Mouse (Mus musculus) liver, embryonic 12.5 days (tissue): ENCODE measurements at regions not wholly inside any gene's neighbourhood (a gene's known extent, or its start where the extent isn't known, plus 50 kb on each side); places are given as distances from the start of the nearest gene placed in this dataset.

ENCODE experiments used
- ATAC-seq: fragments of 200-750 bp; cut with Nextera tagmentation; 2 replicates; pipeline ENCODE4 v1.8.0; 2017; ENCODE audit warnings: moderate number of reproducible peaks, mild to moderate bottlenecking, moderate library complexity
- H3K27ac ChIP-seq: fragments of 300-500 bp; sonication (generic); 2 replicates; pipeline ENCODE4 v1.5.1; 2016; ENCODE audit warnings: mild to moderate bottlenecking
- H3K27me3 ChIP-seq: fragments of 300-500 bp; sonication (generic); replicated peaks from 2 replicates; pipeline ENCODE4 v1.6.1; 2016; ENCODE audit warnings: mild to moderate bottlenecking, moderate library complexity
- H3K36me3 ChIP-seq: fragments of 300-500 bp; sonication (generic); 2 replicates; pipeline ENCODE4 v1.6.1; 2016; ENCODE audit warnings: mild to moderate bottlenecking, moderate library complexity
- H3K4me1 ChIP-seq: fragments of 300-500 bp; sonication (generic); 2 replicates; pipeline ENCODE4 v1.6.1; 2016
- H3K4me2 ChIP-seq: fragments of 300-500 bp; sonication (generic); 2 replicates; pipeline ENCODE4 v1.6.1; 2016; ENCODE audit warnings: mild to moderate bottlenecking, moderate library complexity
- H3K4me3 ChIP-seq: fragments of 300-500 bp; sonication (generic); 2 replicates; pipeline ENCODE4 v1.5.1; 2016; ENCODE audit warnings: mild to moderate bottlenecking, moderate library complexity
- H3K9ac ChIP-seq: fragments of 300-500 bp; sonication (generic); 2 replicates; pipeline ENCODE4 v1.6.1; 2016; ENCODE audit warnings: mild to moderate bottlenecking, moderate library complexity
- H3K9me3 ChIP-seq: fragments of 300-500 bp; sonication (generic); replicated peaks from 2 replicates; pipeline ENCODE4 v1.6.1; 2016; ENCODE audit warnings: mild to moderate bottlenecking, moderate library complexity
- WGBS: fragments of 180-500 bp; shearing (Covaris S2); methylation state at CpG from one replicate; pipeline ENCODE4 v1.1.7; 2016; ENCODE audit not compliant: insufficient replicate concordance; 5-methylcytosine and 5-hydroxymethylcytosine counted together

DNA sequence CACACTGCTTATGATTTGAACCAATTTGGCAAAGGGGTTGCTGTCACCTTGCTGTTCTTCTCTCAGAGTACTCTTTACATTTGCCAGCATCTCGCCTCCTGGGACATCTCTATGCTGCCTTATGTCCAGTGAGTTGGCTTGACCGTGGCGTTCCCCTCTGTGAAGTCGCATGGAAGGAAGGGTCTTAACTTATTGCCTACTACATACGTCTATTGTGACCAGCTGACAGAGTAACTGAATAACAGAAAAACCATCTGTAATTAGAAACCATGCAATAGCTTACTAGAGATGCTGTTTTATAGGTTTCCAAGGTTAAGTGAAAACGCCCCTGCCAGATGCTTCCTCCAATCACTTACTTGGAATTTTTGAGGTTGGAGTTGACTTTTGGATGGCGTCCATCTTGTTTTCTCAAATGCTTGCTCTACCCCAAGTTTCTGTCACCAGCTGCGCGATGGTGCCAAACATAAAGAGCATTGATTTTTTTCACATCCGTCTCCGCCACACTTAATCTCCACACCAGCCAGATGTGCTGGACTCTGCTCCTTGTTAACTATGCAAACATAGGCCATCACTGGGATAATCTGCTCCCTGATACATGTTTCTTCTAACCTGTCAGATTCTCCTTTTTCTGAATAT is 241.7 kb upstream of the Nt5e start:
- H3K27ac ChIP-seq: no peak overlapping the region
- no peaks in the 10 kb centered on the region for H3K4me1 ChIP-seq
- no peaks in the 10 kb centered on the region for H3K9me3 ChIP-seq
- no peaks in the 10 kb centered on the region for H3K27me3 ChIP-seq
- no peak for ATAC-seq
- H3K36me3 ChIP-seq: no peaks in the 10 kb centered on the region
- H3K4me2 ChIP-seq: no peak overlapping the region
- 76% methylated on average over 11 of the region's 11 CpGs for WGBS
- no peak overlapping the region for H3K4me3 ChIP-seq
- no peak overlapping the region for H3K9ac ChIP-seq

DNA sequence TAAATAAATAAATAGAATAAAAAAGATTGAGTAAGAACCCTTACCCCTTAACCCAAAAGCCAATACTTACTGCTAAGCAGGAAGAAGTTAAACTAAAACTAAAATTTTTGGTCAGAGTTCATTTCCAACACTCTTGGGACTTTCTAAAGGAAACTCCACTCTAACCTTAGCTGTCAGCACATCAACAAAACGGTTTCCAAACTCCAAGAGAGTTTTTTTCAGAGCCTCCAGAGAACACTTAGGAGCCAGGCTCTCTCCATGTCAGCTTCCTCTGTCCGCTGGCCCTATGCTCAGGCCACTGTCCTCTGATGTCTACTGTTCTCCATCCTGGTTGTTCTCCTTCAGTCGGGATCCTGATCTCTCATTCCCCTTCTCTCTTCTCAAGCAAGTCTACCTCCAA is 241.1 kb upstream of the Nt5e start:
- no peak overlapping the region for H3K4me2 ChIP-seq
- H3K36me3 ChIP-seq: no peaks in the 10 kb centered on the region
- no peak overlapping the region for H3K27ac ChIP-seq
- no peaks in the 10 kb centered on the region for H3K27me3 ChIP-seq
- no peaks in the 10 kb centered on the region for H3K9me3 ChIP-seq
- ATAC-seq: no peak
- H3K9ac ChIP-seq: no peak overlapping the region
- H3K4me3 ChIP-seq: no peak overlapping the region
- no peaks in the 10 kb centered on the region for H3K4me1 ChIP-seq
- 45% methylated on average over 3 of the region's 3 CpGs for WGBS

DNA sequence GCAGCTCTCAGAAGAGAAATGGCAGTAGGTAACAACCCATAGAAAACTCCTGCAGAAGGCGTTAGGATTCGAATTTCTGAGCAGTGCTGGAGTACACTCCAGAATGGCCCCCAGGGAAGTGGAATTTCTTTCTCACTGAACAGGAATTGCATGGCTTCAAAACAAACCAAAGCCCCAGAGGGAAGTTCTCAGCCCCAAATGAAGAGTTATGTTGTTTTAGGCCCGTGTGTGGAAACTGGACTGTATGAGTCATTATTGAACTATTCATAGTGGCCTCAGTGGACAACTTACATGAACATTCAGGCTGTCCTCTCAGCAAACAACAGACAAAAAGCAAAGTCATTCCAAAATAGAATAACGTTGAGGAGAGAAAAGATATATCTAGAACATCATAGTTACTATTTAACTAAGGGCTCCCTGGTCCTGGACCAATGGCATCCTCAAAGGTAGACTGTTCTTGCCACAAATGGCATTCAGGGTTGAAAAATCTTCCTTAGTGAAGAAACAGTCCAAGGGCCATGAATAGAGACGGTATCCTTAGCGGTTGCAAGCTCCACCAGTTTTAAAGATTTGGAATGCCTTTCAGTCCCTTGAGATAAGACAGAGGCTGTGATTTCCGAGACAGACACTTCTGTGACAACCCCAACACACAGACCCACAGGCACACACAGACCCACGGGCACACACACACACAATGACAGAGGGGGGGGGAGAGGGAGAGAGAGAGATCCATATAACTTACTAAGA is 235.0 kb upstream of the Nt5e start:
- no peak overlapping the region for H3K4me3 ChIP-seq
- no peak overlapping the region for H3K27ac ChIP-seq
- 42% methylated on average over 8 of the region's 8 CpGs for WGBS
- no peaks in the 10 kb centered on the region for H3K36me3 ChIP-seq
- H3K9me3 ChIP-seq: no peaks in the 10 kb centered on the region
- H3K9ac ChIP-seq: no peak overlapping the region
- no peaks in the 10 kb centered on the region for H3K27me3 ChIP-seq
- no peak for ATAC-seq
- H3K4me1 ChIP-seq: no peaks in the 10 kb centered on the region
- H3K4me2 ChIP-seq: no peak overlapping the region

DNA sequence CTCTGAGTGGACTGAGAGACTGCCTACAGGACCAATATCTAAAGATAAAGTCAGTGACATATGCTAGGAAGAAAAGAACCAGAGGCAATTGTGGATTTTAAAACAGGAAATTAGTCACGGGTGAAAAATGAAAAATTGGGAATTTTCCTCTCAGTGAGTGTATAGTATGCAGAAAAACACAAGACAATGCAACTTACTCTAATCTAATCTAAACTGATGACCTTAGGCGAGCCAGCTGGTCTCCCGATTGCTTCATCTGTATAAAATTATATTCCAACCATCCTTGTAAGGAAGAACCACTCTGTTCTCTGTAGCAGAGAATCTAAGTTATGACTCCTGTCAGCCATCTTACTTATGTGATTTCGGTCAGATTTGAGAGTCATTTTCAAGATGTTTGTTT is 234.4 kb upstream of the Nt5e start:
- Histone ChIP-seq H3K4me3 (no peak overlapping the region), H3K9ac (no peak overlapping the region), H3K4me1 (no peaks in the 10 kb centered on the region), H3K9me3 (no peaks in the 10 kb centered on the region), H3K4me2 (no peak overlapping the region), H3K27me3 (no peaks in the 10 kb centered on the region), H3K27ac (no peak overlapping the region), H3K36me3 (no peaks in the 10 kb centered on the region)
- no peak for ATAC-seq
- WGBS: 53% methylated on average over 4 of the region's 4 CpGs

DNA sequence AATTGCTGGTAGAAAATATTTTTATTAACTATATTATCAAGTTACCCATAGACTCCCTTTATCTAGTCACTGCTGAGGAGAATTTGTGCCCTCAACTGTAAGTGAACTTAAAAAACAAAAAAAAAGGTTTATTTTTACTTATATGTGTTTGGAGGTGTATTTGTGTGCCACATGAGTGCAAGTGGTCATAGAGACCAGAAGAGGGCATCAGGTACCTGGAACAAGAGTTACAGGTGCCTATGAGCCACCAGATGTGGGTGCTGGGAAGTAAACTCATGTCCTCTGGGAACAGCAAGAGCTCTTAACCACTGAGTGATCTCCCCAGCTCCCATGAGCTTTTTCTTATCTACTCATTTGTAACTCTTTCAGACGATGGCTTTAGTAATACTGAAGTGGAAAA is 213.9 kb upstream of the Nt5e start:
- Histone ChIP-seq H3K9me3 (no peaks in the 10 kb centered on the region), H3K4me1 (no peaks in the 10 kb centered on the region), H3K4me3 (no peak overlapping the region), H3K4me2 (no peak overlapping the region), H3K9ac (no peak overlapping the region), H3K36me3 (no peaks in the 10 kb centered on the region), H3K27ac (no peak overlapping the region), H3K27me3 (no peaks in the 10 kb centered on the region)
- 24% methylated on average over 1 of the region's 1 CpGs for WGBS
- ATAC-seq: no peak

DNA sequence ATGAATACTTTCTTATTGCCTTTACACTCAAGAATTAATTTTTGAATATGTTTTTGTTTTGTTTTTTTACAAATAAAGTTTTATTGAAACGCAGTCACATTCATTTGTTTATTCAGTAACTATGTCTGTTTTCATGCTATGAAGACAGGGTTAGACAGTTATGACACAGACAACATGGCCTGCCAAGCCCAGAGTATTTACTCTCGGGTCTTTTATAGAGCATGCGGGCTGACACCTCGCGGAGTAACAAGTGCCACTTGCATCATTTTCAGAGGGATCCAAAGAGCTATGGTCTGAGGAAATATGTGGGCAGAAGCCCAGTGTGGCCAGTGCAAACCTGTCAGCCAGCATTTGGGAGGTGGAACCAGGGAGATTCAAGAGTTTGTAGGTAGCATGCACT is 206.5 kb upstream of the Nt5e start:
- no peak overlapping the region for H3K4me2 ChIP-seq
- WGBS: 75% methylated on average over 5 of the region's 5 CpGs
- no peaks in the 10 kb centered on the region for H3K9me3 ChIP-seq
- no peaks in the 10 kb centered on the region for H3K36me3 ChIP-seq
- no peak for ATAC-seq
- no peak overlapping the region for H3K9ac ChIP-seq
- no peak overlapping the region for H3K4me3 ChIP-seq
- H3K27ac ChIP-seq: no peak overlapping the region
- no peaks in the 10 kb centered on the region for H3K27me3 ChIP-seq
- no peaks in the 10 kb centered on the region for H3K4me1 ChIP-seq

DNA sequence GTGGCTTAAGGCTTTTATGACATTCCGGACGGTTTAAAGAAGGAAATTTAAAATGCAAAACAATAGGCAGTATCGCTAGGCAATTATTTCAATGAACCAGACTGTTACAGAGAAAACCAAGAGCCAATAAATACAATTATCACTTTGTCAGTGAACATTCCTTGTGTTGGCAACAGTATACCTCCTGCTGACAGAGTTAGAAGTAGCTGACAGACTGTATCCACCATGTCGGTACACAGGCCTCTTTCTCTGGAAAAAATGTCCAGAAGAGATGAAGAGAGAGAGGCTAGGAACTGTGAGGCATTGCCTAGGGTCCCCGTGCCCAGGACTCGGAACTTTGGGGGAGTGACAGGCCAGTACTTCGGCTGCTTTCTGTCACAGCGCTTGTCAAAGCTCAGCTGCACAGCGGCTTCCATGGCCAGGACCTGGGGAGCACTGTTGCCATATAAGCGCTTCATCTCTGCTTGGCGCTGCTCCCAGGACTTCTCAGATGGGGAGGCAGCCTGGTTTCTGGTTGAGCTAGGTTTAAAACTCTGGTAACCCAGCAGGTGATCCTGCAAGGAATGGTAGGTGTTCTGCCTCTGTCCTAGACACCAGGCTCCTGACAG is 205.9 kb upstream of the Nt5e start:
- Histone ChIP-seq H3K4me1 (no peaks in the 10 kb centered on the region), H3K4me2 (no peak overlapping the region), H3K36me3 (no peaks in the 10 kb centered on the region), H3K9me3 (no peaks in the 10 kb centered on the region), H3K4me3 (no peak overlapping the region), H3K9ac (no peak overlapping the region), H3K27me3 (no peaks in the 10 kb centered on the region), H3K27ac (no peak overlapping the region)
- WGBS: 78% methylated on average over 11 of the region's 11 CpGs
- ATAC-seq: no peak

DNA sequence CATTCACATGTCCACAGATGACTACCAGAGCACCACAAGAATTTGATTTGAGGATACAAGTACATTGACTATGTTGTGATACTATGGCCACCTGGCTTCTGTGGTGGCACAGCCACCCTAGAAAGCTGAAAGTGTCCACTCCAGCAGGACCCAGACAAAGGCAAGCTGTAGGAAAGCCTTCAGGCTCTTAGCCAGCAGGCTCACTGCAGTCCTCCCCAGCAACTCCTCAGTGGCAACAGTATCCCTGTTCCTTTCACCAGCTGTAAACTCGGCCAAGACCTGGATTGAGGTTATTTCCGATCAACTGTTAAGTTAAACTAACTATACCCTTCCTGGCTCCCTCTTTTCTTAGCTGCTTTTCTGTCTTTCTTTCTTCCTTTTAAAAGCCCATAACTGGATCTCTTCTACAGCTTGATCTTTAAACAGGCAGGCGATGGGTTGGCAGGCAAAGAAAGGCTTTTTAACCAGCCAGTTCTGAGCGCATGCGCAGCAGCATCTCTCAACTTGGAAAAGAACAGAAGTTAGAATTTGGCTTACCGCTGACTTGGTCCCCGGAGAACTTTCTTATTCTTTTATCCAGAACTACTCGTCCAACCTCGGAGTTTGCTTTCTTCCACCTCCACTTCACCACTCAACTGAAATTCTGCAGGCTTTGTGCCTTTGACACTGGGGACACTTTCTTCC is 202.5 kb upstream of the Nt5e start:
- H3K9ac ChIP-seq: no peak overlapping the region
- no peaks in the 10 kb centered on the region for H3K9me3 ChIP-seq
- 79% methylated on average over 9 of the region's 9 CpGs for WGBS
- ATAC-seq: no peak
- no peaks in the 10 kb centered on the region for H3K36me3 ChIP-seq
- no peak overlapping the region for H3K27ac ChIP-seq
- H3K4me3 ChIP-seq: no peak overlapping the region
- no peak overlapping the region for H3K4me2 ChIP-seq
- no peaks in the 10 kb centered on the region for H3K27me3 ChIP-seq
- no peaks in the 10 kb centered on the region for H3K4me1 ChIP-seq

DNA sequence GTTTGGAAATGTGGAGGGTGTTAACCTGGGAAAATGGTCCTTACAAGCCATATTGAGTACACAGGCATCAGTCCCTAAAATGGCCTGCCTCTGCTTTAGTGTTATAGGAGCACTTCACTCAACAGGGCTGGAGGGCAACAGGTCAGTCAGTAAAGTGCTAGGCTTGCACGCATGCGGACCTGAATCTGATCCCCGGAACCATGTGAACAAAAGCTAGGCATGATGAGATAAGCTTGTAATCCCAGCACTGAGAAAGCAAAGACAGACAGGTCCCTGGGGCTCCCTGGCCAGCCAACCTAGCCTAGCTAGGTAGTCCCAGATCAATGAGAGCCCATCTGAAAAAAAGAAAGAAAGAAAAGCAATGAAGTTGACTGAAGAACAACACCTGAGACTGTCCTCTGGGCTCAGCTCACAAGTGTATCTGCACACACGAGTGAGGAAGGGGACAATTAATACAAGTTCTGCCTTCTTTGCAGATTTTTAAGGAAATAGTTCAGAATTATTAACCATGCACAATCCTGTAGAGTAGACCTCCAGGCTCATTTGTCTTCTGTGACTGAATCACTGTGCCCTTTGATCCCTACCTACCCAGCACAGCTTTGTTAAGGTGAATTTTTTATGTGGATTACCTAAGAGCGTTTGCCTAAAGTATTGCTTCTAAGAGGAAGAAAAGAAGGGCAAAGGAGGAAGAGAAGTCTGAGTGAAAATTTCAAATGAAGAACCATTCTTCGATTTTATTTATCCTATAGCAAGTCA is 163.8 kb upstream of the Nt5e start:
- Histone ChIP-seq H3K9me3 (0 out of 2 replicates have a peak, but pooled peaks cover 7% of the 10 kb centered on the region), H3K36me3 (no peaks in the 10 kb centered on the region), H3K27ac (no peak overlapping the region), H3K27me3 (no peaks in the 10 kb centered on the region), H3K4me3 (no peak overlapping the region), H3K9ac (no peak overlapping the region), H3K4me1 (no peaks in the 10 kb centered on the region), H3K4me2 (no peak overlapping the region)
- WGBS: 62% methylated on average over 6 of the region's 6 CpGs
- ATAC-seq: no peak

DNA sequence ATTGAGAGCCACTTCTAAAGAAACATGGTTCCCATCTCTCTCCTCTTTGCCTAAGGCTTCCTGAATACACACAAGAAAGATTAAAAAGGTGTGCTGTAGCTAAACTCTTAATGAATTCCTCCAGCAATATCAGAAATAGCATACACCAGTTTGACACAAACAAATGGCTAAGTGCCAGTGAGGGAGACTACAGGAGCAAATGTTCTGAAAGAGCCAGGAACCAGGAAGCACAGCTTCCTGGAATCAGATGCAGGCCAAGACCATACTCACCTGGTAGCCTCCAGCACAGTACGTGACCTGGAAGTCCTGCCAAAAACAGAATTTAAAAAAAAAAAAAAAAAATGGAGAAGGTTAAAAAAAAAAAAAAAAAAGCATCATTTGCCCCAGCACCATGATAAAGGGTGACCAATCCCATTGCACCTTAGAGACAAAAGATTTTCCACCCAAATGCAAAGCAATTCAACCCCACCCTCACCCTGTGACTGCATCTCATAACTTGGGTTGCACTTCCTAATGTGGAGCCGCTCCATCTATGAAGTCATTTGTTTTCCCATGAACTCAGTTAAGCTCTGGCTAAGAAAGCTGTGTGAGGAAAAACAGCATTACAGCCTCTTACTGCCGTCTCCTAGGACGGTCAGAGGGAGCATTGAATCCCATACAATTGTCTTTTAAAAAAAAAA is 149.3 kb upstream of the Nt5e start:
- Histone ChIP-seq H3K4me2 (no peak overlapping the region), H3K9me3 (no peaks in the 10 kb centered on the region), H3K9ac (no peak overlapping the region), H3K36me3 (no peaks in the 10 kb centered on the region), H3K4me3 (no peak overlapping the region), H3K27me3 (no peaks in the 10 kb centered on the region), H3K27ac (no peak overlapping the region), H3K4me1 (no peaks in the 10 kb centered on the region)
- ATAC-seq: no peak
- WGBS: 56% methylated on average over 4 of the region's 4 CpGs

DNA sequence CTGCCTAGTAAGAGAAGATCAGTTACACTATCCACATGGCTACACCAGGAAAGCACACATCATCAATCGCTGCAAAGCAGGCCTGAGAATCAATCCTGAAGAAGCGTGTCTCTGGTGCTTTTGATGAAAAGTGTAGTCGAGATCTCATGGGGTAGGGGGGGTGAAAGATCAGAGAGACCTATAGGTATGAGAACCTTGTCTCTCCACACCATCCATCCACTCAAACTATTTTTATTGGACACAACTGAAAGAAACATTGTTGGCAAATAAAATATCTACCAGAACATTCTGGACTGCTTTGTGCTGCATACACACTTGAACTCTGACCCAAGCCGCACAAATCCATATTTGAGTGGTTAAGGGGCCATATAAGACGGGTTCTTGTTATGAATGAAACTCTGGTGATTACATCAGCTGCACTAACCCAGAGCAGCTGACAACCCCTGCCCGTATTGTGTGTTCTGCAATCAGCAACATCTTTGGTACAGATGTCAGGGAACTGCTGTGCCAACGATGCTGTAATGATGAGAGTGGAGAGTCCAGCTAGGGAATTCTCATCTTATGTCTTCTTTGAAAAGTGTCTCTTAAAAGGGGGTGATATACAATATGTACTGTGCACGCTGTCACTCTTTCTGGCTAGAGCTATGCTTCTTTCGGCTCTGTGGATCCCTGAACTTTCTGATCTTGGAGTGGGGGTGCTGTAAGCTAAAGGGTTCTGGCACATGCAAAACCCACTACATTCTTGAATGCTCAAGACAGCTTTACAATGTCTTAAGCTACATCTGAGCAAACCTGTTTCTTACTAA is 145.6 kb upstream of the Nt5e start:
- Histone ChIP-seq H3K9me3 (no peaks in the 10 kb centered on the region; the same call in 1 of the 2 replicates), H3K4me3 (no peak overlapping the region), H3K36me3 (no peaks in the 10 kb centered on the region), H3K4me1 (no peaks in the 10 kb centered on the region), H3K4me2 (no peak overlapping the region), H3K9ac (no peak overlapping the region), H3K27ac (no peak overlapping the region), H3K27me3 (no peaks in the 10 kb centered on the region)
- ATAC-seq: no peak
- 66% methylated on average over 9 of the region's 9 CpGs for WGBS
